Mouse (Mus musculus) cortical plate, adult 2 months (tissue): ENCODE results near the gene Gm10837.

ENCODE experiments used
- CTCF ChIP-seq: fragments of 200-500 bp; IDR thresholded peaks from 2 replicates; pipeline ENCODE4 v1.5.1; 2011; ENCODE audit warnings: mild to moderate bottlenecking, control low read depth, low read length; ENCODE audit not compliant: insufficient read depth; ENCODE audit errors: extremely low read depth
- POLR2A ChIP-seq: fragments of 200-500 bp; IDR thresholded peaks from 2 replicates; pipeline ENCODE4 v1.6.1; 2011; ENCODE audit warnings: mild to moderate bottlenecking, low read length, control low read depth; ENCODE audit not compliant: insufficient read depth; ENCODE audit errors: extremely low read depth

GRCm38 (mm10) chr14:122483556-122484421 lies 6.6 kb upstream of the Gm10837 start:
- TF ChIP-seq CTCF (no peak), POLR2A (no peak)
